Mouse (Mus musculus) limb, embryonic 14.5 days (tissue): ENCODE measurements around the gene Arfgef3. TPM values are rescaled to one million over a fixed set of nuclear protein-coding genes. Genes with fewer than 3 reads are reported as not detected.
"Not testable (repeated sequence)": the region's sequence is repeated elsewhere in the genome, so short reads cannot be mapped to it uniquely, and the experiment has no call there.

ENCODE experiments used
- ATAC-seq: fragments of 200-750 bp; cut with Nextera tagmentation; 2 replicates; pipeline ENCODE4 v1.8.0; 2017; ENCODE audit warnings: low read depth, moderate number of reproducible peaks, moderate TSS enrichment; ENCODE audit not compliant: low FRiP score
- DNase-seq: peaks from one replicate; pipeline ENCODE4 v3.0.0-alpha.2; 2015; ENCODE audit warnings: low spot score
- H3K27ac ChIP-seq: fragments of 300-500 bp; sonication (generic); replicated peaks from 2 replicates; pipeline ENCODE4 v1.5.1; 2014; ENCODE audit warnings: low read depth, mild to moderate bottlenecking, low read length, moderate library complexity, mixed read lengths
- H3K27me3 ChIP-seq: fragments of 300-500 bp; sonication (generic); 2 replicates; pipeline ENCODE4 v1.6.1; 2014; ENCODE audit warnings: low read length, mixed read lengths; ENCODE audit not compliant: control insufficient read depth, insufficient read depth
- H3K36me3 ChIP-seq: fragments of 300-500 bp; sonication (generic); 2 replicates; pipeline ENCODE4 v1.6.1; 2014; ENCODE audit warnings: mild to moderate bottlenecking, low read length, moderate library complexity, mixed read lengths; ENCODE audit not compliant: control insufficient read depth, insufficient read depth
- H3K4me1 ChIP-seq: fragments of 300-500 bp; sonication (generic); 2 replicates; pipeline ENCODE4 v1.6.1; 2014; ENCODE audit warnings: antibody characterized with exemption, low read length, mixed read lengths; ENCODE audit not compliant: control insufficient read depth, insufficient read depth
- H3K4me2 ChIP-seq: fragments of 300-500 bp; sonication (generic); replicated peaks from 2 replicates; pipeline ENCODE4 v1.6.1; 2014; ENCODE audit warnings: low read depth, mild to moderate bottlenecking, low read length, moderate library complexity; ENCODE audit not compliant: severe bottlenecking
- H3K4me3 ChIP-seq: fragments of 300-500 bp; sonication (generic); replicated peaks from 2 replicates; pipeline ENCODE4 v1.5.1; 2014; ENCODE audit warnings: low read length
- H3K9ac ChIP-seq: fragments of 300-500 bp; sonication (generic); 2 replicates; pipeline ENCODE4 v1.6.1; 2014; ENCODE audit warnings: mild to moderate bottlenecking, low read depth, low read length, moderate library complexity; ENCODE audit not compliant: severe bottlenecking
- H3K9me3 ChIP-seq: fragments of 300-500 bp; sonication (generic); 2 replicates; pipeline ENCODE4 v1.6.1; 2016; ENCODE audit warnings: low read length; ENCODE audit not compliant: control insufficient read depth
- POLR2A ChIP-seq: fragments of 200-500 bp; IDR thresholded peaks from 2 replicates; pipeline ENCODE4 v1.8.0; 2012; ENCODE audit warnings: inconsistent platforms, mild to moderate bottlenecking, moderate library complexity, borderline replicate concordance; ENCODE audit not compliant: insufficient read depth, insufficient read length; ENCODE audit errors: extremely low read depth
- WGBS: fragments of 180-500 bp; shearing (Covaris S2); extraction: QIAGEN DNeasy Blood & Tissue Kit; methylation state at CpG from one replicate; pipeline ENCODE4 v1.1.7; 2014; 5-methylcytosine and 5-hydroxymethylcytosine counted together
- polyA plus RNA-seq, 2 experiments: library from polyadenylated mRNA; depleted of rRNA in 1 of 2; stranded (reverse) in 1 of 2; unstranded in 1 of 2; fragments of >200 nt; fragmentation: Nextera tagmentation in 1 of 2; extraction: Ambion mirVana in 1 of 2; gene quantifications; 2 replicates each; pipeline versions ENCODE4 v1.2.1 to v1.2.3; 2012 to 2014

The Arfgef3 gene
- polyA plus RNA-seq, 2 experiments: 0.87 to 1.0 TPM

DNA sequence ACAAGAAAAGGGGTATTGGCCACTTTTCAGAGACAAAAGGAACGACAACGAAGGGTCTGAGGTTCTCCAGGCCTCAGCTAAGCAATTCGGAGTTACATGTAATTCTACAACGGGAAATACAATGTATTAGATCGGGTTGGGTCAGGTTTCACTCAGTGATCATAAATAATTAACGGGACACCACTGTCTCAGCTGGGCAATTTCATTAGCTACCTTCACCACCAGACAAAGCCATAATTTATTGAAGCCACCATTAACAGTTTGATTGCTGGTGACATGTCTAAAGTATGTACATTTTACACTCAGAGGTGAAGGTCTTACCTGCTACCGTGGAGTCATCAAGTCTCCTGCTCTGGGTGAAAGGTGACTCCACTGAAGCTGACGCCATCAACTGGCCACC, 113.3 kb downstream of the Arfgef3 start:
- Histone ChIP-seq H3K9ac (no peak overlapping the region), H3K36me3 (no peaks in the 10 kb centered on the region), H3K4me2 (no peak overlapping the region), H3K27me3 (no peaks in the 10 kb centered on the region), H3K27ac (no peak overlapping the region), H3K9me3 (no peaks in the 10 kb centered on the region), H3K4me3 (no peak overlapping the region), H3K4me1 (no peaks in the 10 kb centered on the region)
- TF ChIP-seq POLR2A: no peak
- DNase-seq (no peak), ATAC-seq (no peak)
- 72% methylated on average over 8 of the region's 8 CpGs for WGBS

DNA sequence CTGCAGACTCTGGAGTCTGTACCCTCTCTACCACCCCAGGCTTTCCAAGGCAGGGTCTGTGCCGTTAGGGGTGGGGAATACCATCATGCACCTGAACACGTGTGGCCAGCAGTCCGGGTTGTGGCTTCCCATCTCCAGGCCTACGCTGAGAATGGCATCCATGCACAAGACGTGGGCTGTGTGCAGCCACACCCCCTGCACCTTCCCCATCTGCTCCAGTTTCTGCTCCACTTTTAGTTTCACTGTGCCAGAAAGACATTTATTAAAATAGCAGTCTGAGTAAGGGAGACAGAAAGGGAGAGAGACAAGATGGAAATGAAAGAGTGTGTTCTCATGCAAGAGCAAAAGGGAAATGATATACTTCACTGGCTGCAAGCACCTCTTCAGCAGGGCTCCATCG, 116.2 kb downstream of the Arfgef3 start:
- TF ChIP-seq POLR2A: no peak
- H3K9ac ChIP-seq: no peak overlapping the region

DNA sequence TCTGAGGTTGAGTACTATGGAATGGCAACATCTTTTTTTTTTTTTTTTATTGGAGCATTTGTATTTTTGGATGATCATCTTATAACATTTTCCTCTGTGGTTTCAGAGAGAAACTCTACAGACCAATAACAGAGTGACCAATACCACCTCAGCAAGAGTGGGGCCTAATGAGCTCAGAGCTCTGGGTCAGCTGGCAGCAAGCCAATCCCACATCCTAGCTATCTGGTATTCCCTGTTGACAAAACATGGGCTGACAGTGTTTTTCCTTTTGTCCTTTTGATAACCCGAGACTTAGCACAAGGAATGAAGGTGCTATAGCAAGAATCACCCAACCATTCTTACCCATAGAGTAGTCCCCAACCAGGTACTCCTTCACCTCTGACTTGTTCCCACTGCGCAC, 131.0 kb downstream of the Arfgef3 start:
- Histone ChIP-seq H3K9ac (no peak overlapping the region), H3K36me3 (no peaks in the 10 kb centered on the region), H3K27me3 (no peaks in the 10 kb centered on the region), H3K4me3 (no peak overlapping the region), H3K9me3 (no peaks in the 10 kb centered on the region), H3K27ac (no peak overlapping the region), H3K4me1 (no peaks in the 10 kb centered on the region), H3K4me2 (no peak overlapping the region)
- 76% methylated on average over 2 of the region's 2 CpGs for WGBS
- TF ChIP-seq POLR2A: no peak
- DNase-seq (no peak), ATAC-seq (no peak)

More for the DNA sequence above, 116.2 kb downstream of the Arfgef3 start:
- no peak overlapping the region for H3K27ac ChIP-seq
- no peak overlapping the region for H3K4me2 ChIP-seq
- no peaks in the 10 kb centered on the region for H3K4me1 ChIP-seq
- ATAC-seq (no peak), DNase-seq (no peak)
- WGBS: 78% methylated on average over 6 of the region's 6 CpGs
- H3K27me3 ChIP-seq: no peaks in the 10 kb centered on the region
- H3K36me3 ChIP-seq: no peaks in the 10 kb centered on the region
- no peaks in the 10 kb centered on the region for H3K9me3 ChIP-seq
- no peak overlapping the region for H3K4me3 ChIP-seq

DNA sequence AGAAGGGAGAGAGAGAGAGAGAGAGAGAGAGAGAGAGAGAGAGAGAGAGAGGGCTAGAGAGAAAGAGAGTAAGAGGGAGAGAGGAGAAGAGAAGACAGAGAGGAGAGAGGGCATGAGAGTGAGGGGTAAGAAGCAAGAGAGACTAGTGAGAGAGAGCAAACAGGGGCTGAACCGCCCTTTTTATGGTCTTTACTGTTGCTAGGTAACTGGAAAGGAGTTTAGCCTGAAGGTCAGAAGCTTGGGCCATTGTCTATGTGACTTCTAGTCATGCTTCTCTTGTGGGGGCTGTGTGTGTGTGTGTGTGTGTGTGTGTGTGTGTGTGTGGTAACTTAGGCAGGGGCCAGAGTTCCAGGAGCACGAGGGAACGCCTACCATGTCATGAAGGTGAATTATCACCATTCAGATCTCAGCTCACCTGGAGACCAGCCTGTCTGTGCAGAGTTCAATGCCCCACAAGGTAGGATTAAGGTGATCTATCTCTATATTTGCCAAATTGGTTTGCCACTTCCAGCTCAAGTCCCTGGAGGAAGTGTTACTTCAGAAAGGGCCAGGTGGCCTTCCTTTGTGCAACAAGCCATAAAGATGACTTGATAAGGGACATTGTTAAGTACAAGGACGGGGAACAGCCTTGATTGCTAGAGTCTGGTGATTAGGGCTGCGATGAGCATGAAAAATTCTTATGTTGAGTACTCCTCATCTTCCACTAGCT, 138.8 kb downstream of the Arfgef3 start:
- not testable (repeated sequence) for H3K27ac ChIP-seq, DNase-seq, H3K9ac ChIP-seq, H3K9me3 ChIP-seq, H3K4me1 ChIP-seq, H3K4me2 ChIP-seq, H3K36me3 ChIP-seq, H3K27me3 ChIP-seq, ATAC-seq, H3K4me3 ChIP-seq
- 44% methylated on average over 5 of the region's 5 CpGs for WGBS

DNA sequence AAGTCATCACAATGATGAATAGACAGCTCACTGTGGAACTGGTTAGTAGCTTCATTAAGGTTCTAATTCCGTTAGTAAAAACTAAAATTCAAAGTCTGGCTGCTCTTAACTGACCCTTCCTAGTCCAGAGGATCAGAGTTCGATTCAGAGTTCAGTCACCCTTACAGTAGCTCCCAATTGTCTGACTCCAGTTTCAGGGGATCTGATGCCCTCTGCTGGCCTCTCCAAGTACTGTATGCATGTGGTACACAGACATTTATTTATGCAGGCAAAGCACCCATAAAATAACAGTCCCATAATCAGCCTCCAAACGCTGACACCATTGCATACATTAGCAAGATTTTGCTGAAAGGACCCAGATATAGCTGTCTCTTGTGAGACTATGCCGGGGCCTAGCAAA, 141.7 kb downstream of the Arfgef3 start:
- 19% methylated on average over 4 of the region's 4 CpGs for WGBS
- no peaks in the 10 kb centered on the region for H3K36me3 ChIP-seq
- no peak for ATAC-seq

More for the DNA sequence above, 141.7 kb downstream of the Arfgef3 start:
- Histone ChIP-seq H3K4me1 (no peaks in the 10 kb centered on the region), H3K4me2 (no peak overlapping the region), H3K9ac (no peak overlapping the region), H3K27ac (no peak overlapping the region), H3K9me3 (no peaks in the 10 kb centered on the region), H3K4me3 (no peak overlapping the region), H3K27me3 (no peaks in the 10 kb centered on the region)
- DNase-seq: peak; percentile 30
- no peak for TF ChIP-seq POLR2A
